Mouse (Mus musculus): ENCODE data around the gene 1110008L16Rik. TPM values are rescaled to one million over a fixed set of nuclear protein-coding genes. Genes with fewer than 3 reads are reported as not detected.
"Not testable (repeated sequence)": the region's sequence is repeated elsewhere in the genome, so short reads cannot be mapped to it uniquely, and the experiment has no call there.

1110008L16Rik gene
- polyA plus RNA-seq (2015; fragmentation: Nextera tagmentation; extraction: Ambion mirVana), result 16.7 and 18.5 TPM in 2 replicates

DNA sequence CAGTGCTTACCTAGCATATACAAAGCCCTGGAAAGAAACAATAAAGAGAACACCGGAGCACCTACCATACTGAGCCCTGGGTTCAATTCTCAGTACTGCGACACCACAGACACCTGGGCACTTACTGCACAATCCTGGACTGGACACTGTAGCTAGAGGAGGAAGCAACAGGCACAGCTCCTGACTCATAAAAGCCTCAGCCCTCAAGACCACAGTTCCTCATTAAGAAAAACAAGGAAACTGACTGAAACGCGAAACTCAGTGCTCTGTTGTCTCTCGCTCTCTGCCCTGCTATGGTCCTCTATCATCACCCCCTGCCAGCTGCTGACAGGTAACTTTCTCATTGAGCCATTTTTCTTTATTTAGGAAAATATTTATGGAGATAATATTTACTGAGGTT lies at the start of gene 1110008L16Rik:
TSS of gene 1110008L16Rik (plus strand) at position 242 of the 400 bp plus-strand sequence.
- no peak for ATAC-seq
- H3K36me3 ChIP-seq (ENCODE audit: control insufficient read depth, insufficient read depth, low read length), result peaks cover 4% of the 10 kb centered on the region

DNA sequence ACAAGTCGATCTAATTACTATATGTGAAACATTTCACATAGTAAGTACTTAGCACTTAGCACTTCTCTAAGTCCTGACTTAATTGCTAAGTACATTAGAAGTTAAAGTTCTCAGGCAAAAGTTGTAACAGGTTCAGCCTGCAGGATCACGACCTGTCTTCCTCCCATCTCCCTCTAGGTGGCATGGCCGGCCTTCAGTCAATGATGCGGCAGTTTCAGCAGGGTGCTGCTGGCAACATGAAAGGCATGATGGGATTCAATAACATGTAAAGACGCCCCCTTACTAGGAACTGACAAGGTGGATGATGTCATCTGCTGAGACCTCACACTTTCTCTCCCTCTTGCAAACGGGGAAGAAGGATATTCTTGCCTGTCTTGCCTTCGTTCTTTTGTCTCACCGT lies 37.4 kb upstream of the 1110008L16Rik start:
- not testable (repeated sequence) for H3K4me3 ChIP-seq (ENCODE audit: low read length); H3K9ac ChIP-seq (ENCODE audit: low read depth, low read length); H3K27ac ChIP-seq (ENCODE audit: low read length); H3K9me3 ChIP-seq (ENCODE audit: control insufficient read depth, low read length); H3K27me3 ChIP-seq (replicated peaks; ENCODE audit: control insufficient read depth, insufficient read depth, low read length); H3K36me3 ChIP-seq (ENCODE audit: control insufficient read depth, insufficient read depth, low read length); H3K4me1 ChIP-seq (ENCODE audit: control insufficient read depth, insufficient read depth, low read length); H3K4me2 ChIP-seq (ENCODE audit: low read depth, low read length)
- 0 out of 2 replicates have a peak, but pooled peaks have one; percentile 26 for ATAC-seq
- WGBS, result no CpG with 5 or more reads among the region's 8 CpGs

More for the DNA sequence above, at the start of gene 1110008L16Rik:
- Histone ChIP-seq H3K4me2 (ENCODE audit: low read depth, low read length) (no peak within 1 kb of the TSS), H3K9ac (ENCODE audit: low read depth, low read length) (no peak within 1 kb of the TSS), H3K4me3 (ENCODE audit: low read length) (no peak within 1 kb of the TSS), H3K4me1 (ENCODE audit: control insufficient read depth, insufficient read depth, low read length) (peaks cover 21% of the 10 kb centered on the region; the same call in 1 of the 2 replicates), H3K9me3 (ENCODE audit: control insufficient read depth, low read length) (no peaks in the 10 kb centered on the region), H3K27ac (ENCODE audit: low read length) (no peak within 1 kb of the TSS), H3K27me3 (replicated peaks; ENCODE audit: control insufficient read depth, insufficient read depth, low read length) (no peaks in the 10 kb centered on the region)
- 91% methylated on average over 5 of the region's 5 CpGs for WGBS

DNA sequence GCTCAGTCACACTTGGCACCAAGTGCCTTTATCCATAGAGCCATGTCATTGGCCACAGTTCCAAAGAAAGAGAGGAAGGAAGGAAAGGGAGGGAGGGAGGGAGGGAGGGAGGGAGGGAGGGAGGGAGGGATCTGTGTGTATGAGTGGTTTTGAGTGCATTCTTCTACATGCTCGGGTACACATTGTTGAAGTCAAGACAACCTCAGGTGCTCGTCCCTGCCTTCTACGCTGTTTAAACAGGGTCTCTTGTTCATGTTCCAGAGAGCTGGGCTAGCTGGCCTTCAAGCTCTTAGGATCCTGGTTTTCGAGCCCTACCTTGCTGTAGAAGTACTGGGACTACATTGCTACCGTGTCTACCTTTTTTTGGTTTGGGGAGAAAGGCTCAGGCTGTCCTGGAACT lies 36.0 kb upstream of the 1110008L16Rik start:
- no CpG with 5 or more reads among the region's 5 CpGs for WGBS
- H3K27ac ChIP-seq (ENCODE audit: low read length); ATAC-seq: not testable (repeated sequence)

DNA sequence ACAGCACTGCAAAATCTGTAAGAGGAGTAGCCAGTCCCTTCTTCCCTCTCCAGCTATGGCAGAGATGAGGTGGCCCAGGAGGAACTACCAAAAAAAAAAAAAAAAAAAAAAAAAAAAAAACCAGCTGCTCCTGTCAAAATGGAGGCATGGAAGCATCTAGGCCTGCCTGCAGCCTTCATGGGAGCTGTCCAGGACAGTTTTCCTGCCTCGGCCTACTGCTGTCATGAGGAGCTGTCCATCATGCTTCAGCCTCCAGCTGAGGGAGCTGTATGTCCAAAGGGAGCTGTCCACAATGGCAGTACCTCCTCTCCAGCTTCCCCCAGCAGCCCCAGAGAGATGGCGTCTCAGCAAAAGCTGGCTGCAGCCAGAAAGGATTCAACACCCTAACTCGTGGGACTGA lies 27.1 kb upstream of the 1110008L16Rik start:
- ATAC-seq, result no peak
- H3K27ac ChIP-seq (ENCODE audit: low read length), result no peak overlapping the region
- no peaks in the 10 kb centered on the region for H3K27me3 ChIP-seq (replicated peaks; ENCODE audit: control insufficient read depth, insufficient read depth, low read length)
- H3K9ac ChIP-seq (ENCODE audit: low read depth, low read length), result no peak overlapping the region
- H3K36me3 ChIP-seq (ENCODE audit: control insufficient read depth, insufficient read depth, low read length), result no peaks in the 10 kb centered on the region
- no peak overlapping the region for H3K4me2 ChIP-seq (ENCODE audit: low read depth, low read length)
- H3K4me1 ChIP-seq (ENCODE audit: control insufficient read depth, insufficient read depth, low read length), result no peaks in the 10 kb centered on the region
- H3K4me3 ChIP-seq (ENCODE audit: low read length), result no peak overlapping the region
- H3K9me3 ChIP-seq (ENCODE audit: control insufficient read depth, low read length), result no peaks in the 10 kb centered on the region
- WGBS, result 85% methylated on average over 3 of the region's 3 CpGs

More for the DNA sequence above, 36.0 kb upstream of the 1110008L16Rik start:
- not testable (repeated sequence) for H3K36me3 ChIP-seq (ENCODE audit: control insufficient read depth, insufficient read depth, low read length); H3K9ac ChIP-seq (ENCODE audit: low read depth, low read length); H3K4me1 ChIP-seq (ENCODE audit: control insufficient read depth, insufficient read depth, low read length); H3K9me3 ChIP-seq (ENCODE audit: control insufficient read depth, low read length); H3K27me3 ChIP-seq (replicated peaks; ENCODE audit: control insufficient read depth, insufficient read depth, low read length); H3K4me3 ChIP-seq (ENCODE audit: low read length); H3K4me2 ChIP-seq (ENCODE audit: low read depth, low read length)

DNA sequence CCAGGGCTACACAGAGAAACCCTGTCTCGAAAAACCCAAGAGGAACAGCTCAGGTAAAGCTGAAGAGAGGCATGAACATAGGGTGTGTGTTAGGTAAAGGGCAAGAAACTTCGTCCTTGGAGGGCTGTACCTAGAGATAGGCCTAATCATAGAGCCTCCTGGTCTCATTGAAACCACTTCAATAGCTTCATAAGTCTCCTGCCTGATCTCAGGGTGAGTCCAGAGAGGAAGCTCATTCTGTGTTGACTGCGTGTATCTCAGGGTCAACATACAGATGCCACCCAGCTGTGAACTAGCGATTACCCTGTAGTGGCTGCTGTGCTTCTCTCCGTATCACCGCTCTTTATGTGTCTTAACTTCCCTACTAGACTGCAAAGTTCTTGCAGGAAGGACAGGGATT lies 21.8 kb upstream of the 1110008L16Rik start:
- not testable (repeated sequence) for H3K4me3 ChIP-seq (ENCODE audit: low read length); H3K9ac ChIP-seq (ENCODE audit: low read depth, low read length); H3K4me1 ChIP-seq (ENCODE audit: control insufficient read depth, insufficient read depth, low read length); ATAC-seq; H3K4me2 ChIP-seq (ENCODE audit: low read depth, low read length); H3K27ac ChIP-seq (ENCODE audit: low read length); H3K36me3 ChIP-seq (ENCODE audit: control insufficient read depth, insufficient read depth, low read length); H3K9me3 ChIP-seq (ENCODE audit: control insufficient read depth, low read length); H3K27me3 ChIP-seq (replicated peaks; ENCODE audit: control insufficient read depth, insufficient read depth, low read length)
- 85% methylated on average over 3 of the region's 6 CpGs for WGBS

DNA sequence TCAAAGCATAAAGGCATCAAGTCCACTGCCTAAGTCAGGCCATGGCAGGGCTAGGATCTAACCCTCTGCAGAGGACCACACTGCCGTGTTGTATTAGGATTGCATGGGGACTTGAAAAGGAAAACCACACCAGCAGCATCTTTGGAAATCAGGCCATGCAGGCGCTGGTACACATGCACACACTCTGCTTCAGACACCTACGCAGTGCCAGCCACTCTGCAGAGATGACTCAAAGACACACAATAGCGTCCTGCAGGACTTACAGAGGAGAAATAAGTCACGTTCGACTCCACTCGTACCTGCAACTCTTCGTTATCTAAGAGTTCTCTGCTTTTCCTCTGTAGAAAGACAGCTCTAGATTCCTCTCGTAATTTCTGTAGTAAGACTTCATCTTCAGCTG lies 1.3 kb upstream of the 1110008L16Rik start:
- H3K36me3 ChIP-seq (ENCODE audit: control insufficient read depth, insufficient read depth, low read length), result peaks cover 4% of the 10 kb centered on the region
- no peak overlapping the region for H3K27ac ChIP-seq (ENCODE audit: low read length)
- H3K9me3 ChIP-seq (ENCODE audit: control insufficient read depth, low read length), result no peaks in the 10 kb centered on the region
- H3K4me2 ChIP-seq (ENCODE audit: low read depth, low read length), result no peak overlapping the region
- H3K4me3 ChIP-seq (ENCODE audit: low read length), result no peak overlapping the region
- H3K27me3 ChIP-seq (replicated peaks; ENCODE audit: control insufficient read depth, insufficient read depth, low read length), result no peaks in the 10 kb centered on the region
- no peak for ATAC-seq
- H3K4me1 ChIP-seq (ENCODE audit: control insufficient read depth, insufficient read depth, low read length), result peaks cover 16% of the 10 kb centered on the region; the same call in 1 of the 2 replicates
- 93% methylated on average over 9 of the region's 9 CpGs for WGBS
- H3K9ac ChIP-seq (ENCODE audit: low read depth, low read length), result no peak overlapping the region

DNA sequence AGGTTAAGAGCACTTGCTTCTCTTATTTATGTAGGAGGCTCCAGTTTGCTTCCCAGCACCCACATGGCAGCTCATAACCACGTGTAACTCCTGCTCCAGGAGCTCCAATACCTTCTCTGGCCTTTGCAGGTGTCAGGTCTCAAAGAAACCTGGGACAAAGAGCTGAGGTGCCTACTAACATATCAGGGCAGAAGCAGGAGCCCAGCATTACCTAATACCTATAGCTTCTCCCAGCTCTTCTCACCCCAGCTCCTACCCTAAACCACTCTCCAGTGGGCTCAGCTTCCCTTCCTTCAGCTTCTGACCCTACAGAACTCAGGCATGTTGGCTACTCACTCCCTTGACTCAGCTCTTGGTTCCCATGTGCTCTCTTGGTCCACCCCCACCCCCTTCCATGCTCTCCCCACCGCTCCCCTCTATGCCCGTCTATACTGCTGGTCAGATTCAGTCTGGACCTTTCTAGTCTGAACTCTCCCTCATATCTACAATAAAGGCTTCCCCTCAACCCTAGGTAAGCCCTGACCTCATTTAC lies 1.5 kb downstream of the 1110008L16Rik start:
- no peaks in the 10 kb centered on the region for H3K27me3 ChIP-seq (replicated peaks; ENCODE audit: control insufficient read depth, insufficient read depth, low read length)
- H3K4me3 ChIP-seq (ENCODE audit: low read length), result peak overlapping the region; percentile 64
- 72% methylated on average over 3 of the region's 3 CpGs for whole genome bisulfite sequencing
- H3K9me3 ChIP-seq (ENCODE audit: control insufficient read depth, low read length), result no peaks in the 10 kb centered on the region
- no peak overlapping the region for H3K27ac ChIP-seq (ENCODE audit: low read length)
- peaks cover under 1% of the 10 kb centered on the region; the same call in 1 of the 2 replicates for H3K36me3 ChIP-seq (ENCODE audit: control insufficient read depth, insufficient read depth, low read length)
- H3K4me1 ChIP-seq (ENCODE audit: control insufficient read depth, insufficient read depth, low read length), result peaks cover 21% of the 10 kb centered on the region; the same call in 1 of the 2 replicates
- H3K9ac ChIP-seq (ENCODE audit: low read depth, low read length), result no peak overlapping the region; the same call in 1 of the 2 replicates
- no peak for ATAC-seq
- peak overlapping the region; percentile 51 for H3K4me2 ChIP-seq (ENCODE audit: low read depth, low read length)

DNA sequence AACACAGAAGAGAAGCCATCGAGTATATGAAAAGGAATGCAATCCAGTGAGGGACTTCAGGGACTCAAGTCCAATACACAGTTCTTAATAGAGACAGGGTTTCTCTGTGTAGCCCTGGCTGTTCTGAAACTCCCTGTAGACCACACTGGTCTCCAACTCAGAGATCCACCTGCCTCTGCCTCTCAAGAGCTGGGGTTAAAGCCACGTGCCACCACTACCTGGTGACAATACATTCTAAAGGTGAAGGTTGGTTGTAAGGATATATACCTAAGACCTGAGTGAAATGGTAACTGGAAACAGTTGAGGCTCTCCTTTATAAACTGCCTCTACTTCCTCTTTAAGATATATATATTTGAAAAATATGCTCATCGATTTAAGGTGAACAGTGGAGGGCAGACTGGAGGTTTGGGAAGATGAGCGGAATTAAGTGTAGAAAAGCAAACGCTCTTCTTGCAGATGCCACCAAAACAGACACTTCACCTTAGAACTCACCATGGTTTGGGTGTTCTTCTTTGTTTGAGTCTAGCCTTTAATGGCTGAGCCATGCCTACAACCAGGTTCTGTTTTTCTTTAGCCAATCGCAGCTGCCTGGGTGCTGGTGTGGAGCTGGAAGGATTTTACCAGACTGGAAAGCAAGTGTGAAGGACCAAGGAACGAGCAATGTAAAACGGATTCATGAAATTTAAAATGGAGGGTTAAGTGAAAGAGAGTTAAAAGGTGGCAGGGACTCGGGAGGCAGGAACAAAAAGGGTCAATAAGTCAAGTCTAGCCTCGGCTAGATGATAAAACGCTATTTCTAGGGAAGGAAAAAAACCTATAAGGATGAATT lies 2.3 kb downstream of the 1110008L16Rik start:
- H3K36me3 ChIP-seq (ENCODE audit: control insufficient read depth, insufficient read depth, low read length), result peaks cover 4% of the 10 kb centered on the region; the same call in 1 of the 2 replicates
- H3K9me3 ChIP-seq (ENCODE audit: control insufficient read depth, low read length), result no peaks in the 10 kb centered on the region
- H3K4me1 ChIP-seq (ENCODE audit: control insufficient read depth, insufficient read depth, low read length), result peaks cover 21% of the 10 kb centered on the region; the same call in 1 of the 2 replicates
- peak overlapping the region; percentile 93 for H3K27ac ChIP-seq (ENCODE audit: low read length)
- H3K27me3 ChIP-seq (replicated peaks; ENCODE audit: control insufficient read depth, insufficient read depth, low read length), result no peaks in the 10 kb centered on the region
- H3K4me2 ChIP-seq (ENCODE audit: low read depth, low read length), result peak overlapping the region; percentile 51
- peak overlapping the region; percentile 64 for H3K4me3 ChIP-seq (ENCODE audit: low read length)
- ATAC-seq, result 0 out of 2 replicates have a peak, but pooled peaks have one; percentile 2
- peak overlapping the region; percentile 74 for H3K9ac ChIP-seq (ENCODE audit: low read depth, low read length)
- 36% methylated on average over 11 of the region's 11 CpGs for WGBS
